Mouse (Mus musculus) megakaryocyte, embryonic 14.5 days (primary cell): ENCODE measurements at regions not wholly inside any gene's neighbourhood (a gene's known extent, or its start where the extent isn't known, plus 50 kb on each side); places are given as distances from the start of the nearest gene placed in this dataset.

Experiments used
- FLI1 ChIP-seq: IDR thresholded peaks from 2 replicates; pipeline ENCODE4 v1.6.1; 2012; ENCODE audit warnings: low read length, inconsistent platforms, mixed read lengths
- GATA1 ChIP-seq: IDR thresholded peaks from 3 replicates; pipeline ENCODE4 v1.6.1; 2012; ENCODE audit warnings: mixed read lengths, low read length, inconsistent platforms, borderline replicate concordance

DNA sequence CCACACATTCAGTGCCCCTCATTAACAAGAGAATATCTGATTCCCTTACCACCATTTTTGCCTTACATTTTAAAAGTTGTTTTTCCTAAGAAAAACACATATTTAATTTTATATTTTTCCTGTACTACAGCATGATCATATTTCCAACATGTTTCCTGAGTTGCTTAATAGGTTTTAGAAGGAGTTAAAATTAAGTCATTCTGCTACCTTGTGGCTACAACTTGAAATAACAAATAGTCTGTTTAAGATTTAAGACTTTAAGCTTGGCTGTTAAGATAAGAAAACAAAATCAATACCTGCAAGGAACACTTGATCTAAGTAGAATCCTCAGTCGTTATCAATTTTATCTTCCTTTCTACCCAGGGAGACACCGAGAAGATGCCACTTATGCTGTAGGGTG, 117.9 kb upstream of the Itga1 start:
- no peak for TF ChIP-seq GATA1
- no peak for TF ChIP-seq FLI1
